Mouse (Mus musculus): ENCODE measurements around the gene Ryr3. TPM values are rescaled to one million over a fixed set of nuclear protein-coding genes. Genes with fewer than 3 reads are reported as not detected.

Ryr3 gene
- polyA plus RNA-seq, 1 experiment from 2014 or later = 14.1 TPM

DNA sequence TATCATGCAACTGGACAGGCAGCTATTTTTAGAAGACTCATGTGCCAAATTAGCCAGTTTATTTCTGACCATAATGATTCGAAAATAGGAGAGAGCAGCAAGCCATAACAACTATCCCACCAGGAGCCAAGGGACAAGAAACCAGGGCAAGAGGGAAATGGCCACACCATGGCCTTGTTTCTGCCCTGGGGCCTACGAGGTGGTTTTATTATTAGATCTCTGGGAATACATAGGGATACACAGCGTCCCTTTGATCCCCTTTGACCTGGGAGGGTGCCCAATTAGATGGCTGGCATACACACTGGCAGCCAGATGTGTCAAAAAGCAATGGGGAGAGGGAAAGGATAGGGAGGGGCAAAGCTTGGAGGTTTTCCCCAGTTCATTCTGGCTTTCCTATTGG is 563.1 kb downstream of the Ryr3 start:
- WGBS = 78% methylated on average over 3 of the region's 3 CpGs
- no peak overlapping the region for H3K4me2 ChIP-seq (ENCODE audit: low read depth, low read length)
- ATAC-seq (ENCODE audit: low read depth) = no peak

DNA sequence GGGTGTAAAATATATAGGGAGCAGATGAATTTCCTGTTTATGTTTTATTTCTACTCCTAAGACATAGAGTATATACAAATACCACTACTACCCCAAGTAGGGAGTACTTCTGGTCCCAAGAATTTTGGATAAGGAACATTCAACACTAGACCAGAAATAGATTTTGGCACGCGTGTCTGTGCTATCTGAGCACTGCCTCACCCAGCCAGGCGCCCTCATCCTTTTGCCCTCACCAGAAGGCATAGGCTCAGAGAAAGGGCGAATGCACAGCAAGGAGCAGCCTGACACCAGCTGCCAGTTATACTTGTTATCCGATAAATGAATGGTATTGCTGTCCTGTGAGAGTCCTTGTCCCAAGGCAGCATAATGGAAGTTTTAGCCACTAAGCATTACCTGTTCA is 579.7 kb downstream of the Ryr3 start:
- H3K27me3 ChIP-seq (ENCODE audit: control insufficient read depth, insufficient read depth, low read length) = no peaks in the 10 kb centered on the region
- H3K9ac ChIP-seq (replicated peaks; ENCODE audit: low read depth, low read length) = no peak overlapping the region
- 90% methylated on average over 5 of the region's 5 CpGs for WGBS
- no peak overlapping the region for H3K27ac ChIP-seq (ENCODE audit: low read depth, low read length)
- H3K36me3 ChIP-seq (ENCODE audit: control insufficient read depth, insufficient read depth, low read length) = no peaks in the 10 kb centered on the region
- ATAC-seq (ENCODE audit: low read depth) = no peak
- H3K4me3 ChIP-seq (ENCODE audit: low read depth, low read length) = no peak overlapping the region
- no peaks in the 10 kb centered on the region for H3K9me3 ChIP-seq (ENCODE audit: control insufficient read depth, low read length)
- H3K4me1 ChIP-seq (ENCODE audit: control insufficient read depth, insufficient read depth, low read length) = no peaks in the 10 kb centered on the region
- H3K4me2 ChIP-seq (ENCODE audit: low read depth, low read length) = no peak overlapping the region

More for the DNA sequence above, 563.1 kb downstream of the Ryr3 start:
- H3K27ac ChIP-seq (ENCODE audit: low read depth, low read length) = no peak overlapping the region
- no peaks in the 10 kb centered on the region for H3K4me1 ChIP-seq (ENCODE audit: control insufficient read depth, insufficient read depth, low read length)
- no peak overlapping the region for H3K4me3 ChIP-seq (ENCODE audit: low read depth, low read length)
- no peaks in the 10 kb centered on the region for H3K36me3 ChIP-seq (ENCODE audit: control insufficient read depth, insufficient read depth, low read length)
- H3K27me3 ChIP-seq (ENCODE audit: control insufficient read depth, insufficient read depth, low read length) = no peaks in the 10 kb centered on the region
- no peaks in the 10 kb centered on the region for H3K9me3 ChIP-seq (ENCODE audit: control insufficient read depth, low read length)
- H3K9ac ChIP-seq (replicated peaks; ENCODE audit: low read depth, low read length) = no peak overlapping the region

DNA sequence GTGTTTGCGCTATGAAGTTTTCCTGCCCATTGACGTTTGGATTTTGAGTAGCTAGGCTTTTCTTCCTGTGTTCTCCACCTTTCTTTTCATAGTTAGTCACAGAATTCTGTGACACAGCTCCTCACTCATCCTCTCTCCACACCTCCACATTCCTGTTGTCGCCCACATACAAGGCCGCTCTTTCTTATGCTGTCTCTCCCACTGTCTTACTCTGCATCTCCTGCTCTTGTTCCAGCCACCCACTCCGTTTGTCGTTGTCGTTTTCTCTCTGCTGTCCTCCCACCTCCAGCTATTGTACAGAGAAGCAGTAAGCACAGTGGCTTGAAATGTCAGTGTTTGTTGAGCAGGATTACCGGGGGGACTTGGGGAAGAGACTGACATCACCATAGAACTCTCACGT is 584.4 kb downstream of the Ryr3 start:
- Histone ChIP-seq H3K4me2 (ENCODE audit: low read depth, low read length) (no peak overlapping the region), H3K9me3 (ENCODE audit: control insufficient read depth, low read length) (no peaks in the 10 kb centered on the region), H3K9ac (replicated peaks; ENCODE audit: low read depth, low read length) (no peak overlapping the region), H3K4me1 (ENCODE audit: control insufficient read depth, insufficient read depth, low read length) (no peaks in the 10 kb centered on the region), H3K27me3 (ENCODE audit: control insufficient read depth, insufficient read depth, low read length) (no peaks in the 10 kb centered on the region), H3K4me3 (ENCODE audit: low read depth, low read length) (no peak overlapping the region), H3K36me3 (ENCODE audit: control insufficient read depth, insufficient read depth, low read length) (no peaks in the 10 kb centered on the region), H3K27ac (ENCODE audit: low read depth, low read length) (no peak overlapping the region)
- WGBS = 93% methylated on average over 9 of the region's 9 CpGs
- ATAC-seq (ENCODE audit: low read depth) = no peak

DNA sequence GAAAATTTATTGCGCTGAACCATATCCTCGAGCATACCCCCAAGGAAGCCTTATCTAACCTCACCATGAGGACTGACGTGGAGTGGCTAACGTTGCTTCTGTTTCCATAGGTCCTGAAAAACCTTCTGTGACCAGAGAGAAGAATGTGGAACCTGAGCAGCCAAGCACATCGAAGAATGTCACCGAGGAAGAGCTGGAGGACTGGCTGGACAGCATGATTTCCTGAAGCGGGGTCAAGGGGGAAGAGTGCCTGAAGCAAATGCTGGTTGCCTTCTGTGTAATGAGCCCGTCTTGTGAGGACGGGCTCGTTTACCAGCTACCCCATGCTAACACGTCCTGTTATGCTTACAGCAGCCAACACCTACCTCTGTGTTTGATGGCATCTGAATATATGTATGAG is 586.2 kb downstream of the Ryr3 start:
- Histone ChIP-seq H3K9me3 (ENCODE audit: control insufficient read depth, low read length) (no peaks in the 10 kb centered on the region), H3K27ac (ENCODE audit: low read depth, low read length) (no peak overlapping the region), H3K4me3 (ENCODE audit: low read depth, low read length) (no peak overlapping the region), H3K9ac (replicated peaks; ENCODE audit: low read depth, low read length) (no peak overlapping the region), H3K4me1 (ENCODE audit: control insufficient read depth, insufficient read depth, low read length) (no peaks in the 10 kb centered on the region), H3K4me2 (ENCODE audit: low read depth, low read length) (no peak overlapping the region), H3K36me3 (ENCODE audit: control insufficient read depth, insufficient read depth, low read length) (no peaks in the 10 kb centered on the region), H3K27me3 (ENCODE audit: control insufficient read depth, insufficient read depth, low read length) (no peaks in the 10 kb centered on the region)
- ATAC-seq (ENCODE audit: low read depth) = no peak
- 89% methylated on average over 11 of the region's 11 CpGs for WGBS

DNA sequence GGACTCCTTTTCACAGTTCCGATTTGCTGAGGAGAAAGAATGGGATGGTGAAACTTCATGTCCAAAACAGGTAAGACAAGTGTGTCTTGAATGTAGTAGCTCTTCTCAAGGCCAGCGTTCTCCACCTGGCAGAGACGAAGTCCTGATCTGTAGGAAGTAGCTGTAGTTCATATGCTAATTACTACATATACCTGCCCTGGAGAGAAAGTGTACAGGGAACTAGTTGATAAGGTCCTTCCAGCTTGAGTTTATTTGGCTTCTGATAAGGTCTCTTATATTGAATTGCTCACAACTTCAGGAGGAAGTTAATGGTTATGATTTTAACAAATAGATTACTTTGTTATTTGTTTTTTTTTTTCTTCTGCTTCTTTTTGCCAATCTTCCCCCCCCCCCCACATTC is 591.7 kb downstream of the Ryr3 start:
- Histone ChIP-seq H3K9ac (replicated peaks; ENCODE audit: low read depth, low read length) (no peak overlapping the region), H3K9me3 (ENCODE audit: control insufficient read depth, low read length) (no peaks in the 10 kb centered on the region), H3K27me3 (ENCODE audit: control insufficient read depth, insufficient read depth, low read length) (no peaks in the 10 kb centered on the region), H3K4me3 (ENCODE audit: low read depth, low read length) (no peak overlapping the region), H3K4me1 (ENCODE audit: control insufficient read depth, insufficient read depth, low read length) (no peaks in the 10 kb centered on the region), H3K27ac (ENCODE audit: low read depth, low read length) (no peak overlapping the region), H3K36me3 (ENCODE audit: control insufficient read depth, insufficient read depth, low read length) (no peaks in the 10 kb centered on the region), H3K4me2 (ENCODE audit: low read depth, low read length) (no peak overlapping the region)
- 96% methylated on average over 3 of the region's 3 CpGs for WGBS
- ATAC-seq (ENCODE audit: low read depth) = no peak

DNA sequence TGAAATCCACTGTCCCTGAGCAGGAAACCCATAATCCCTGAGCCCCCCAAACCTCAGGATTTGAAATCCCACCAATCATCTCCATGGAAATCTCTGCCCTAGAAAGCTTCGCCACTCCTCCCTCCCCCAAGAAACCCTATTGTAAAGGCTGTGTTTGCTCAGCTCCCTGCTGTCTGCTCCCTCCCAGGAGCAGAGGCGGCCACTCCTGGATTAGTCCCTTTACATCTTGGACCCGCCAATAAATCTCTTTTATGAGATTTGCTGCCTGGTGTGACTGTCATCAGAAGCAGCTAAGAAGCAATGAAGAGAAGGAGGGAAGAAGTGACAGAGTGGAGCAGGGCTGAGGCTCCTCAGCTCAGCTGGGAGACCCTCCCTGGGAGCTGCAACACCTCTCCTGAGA is 599.7 kb downstream of the Ryr3 start:
- Histone ChIP-seq H3K4me1 (ENCODE audit: control insufficient read depth, insufficient read depth, low read length) (no peaks in the 10 kb centered on the region), H3K36me3 (ENCODE audit: control insufficient read depth, insufficient read depth, low read length) (no peaks in the 10 kb centered on the region), H3K4me3 (ENCODE audit: low read depth, low read length) (no peak overlapping the region), H3K9me3 (ENCODE audit: control insufficient read depth, low read length) (no peaks in the 10 kb centered on the region), H3K27ac (ENCODE audit: low read depth, low read length) (no peak overlapping the region), H3K9ac (replicated peaks; ENCODE audit: low read depth, low read length) (no peak overlapping the region), H3K27me3 (ENCODE audit: control insufficient read depth, insufficient read depth, low read length) (no peaks in the 10 kb centered on the region), H3K4me2 (ENCODE audit: low read depth, low read length) (no peak overlapping the region)
- 11% methylated on average over 3 of the region's 3 CpGs for WGBS
- ATAC-seq (ENCODE audit: low read depth) = peak; percentile 41; the same call in 1 of the 2 replicates

DNA sequence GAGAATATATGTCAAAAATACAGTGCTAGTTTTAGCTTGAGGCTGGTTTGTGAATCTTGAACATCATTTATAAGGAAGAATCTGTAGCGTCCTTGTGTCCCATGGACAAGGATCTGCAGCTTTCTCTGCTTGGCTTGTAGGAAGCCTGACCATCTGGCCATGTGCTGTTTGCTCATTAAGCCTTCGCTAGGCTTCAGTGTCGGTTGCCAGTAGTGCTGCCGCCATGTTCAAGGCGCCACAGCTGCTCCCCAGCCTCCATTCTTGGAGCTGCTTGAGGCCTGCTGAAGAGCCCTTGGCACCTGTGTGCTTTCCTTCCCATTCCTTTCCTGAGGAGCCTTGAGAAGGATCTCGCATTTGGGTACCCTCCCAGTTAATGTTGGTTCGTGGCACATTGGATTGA is 602.5 kb downstream of the Ryr3 start:
- Histone ChIP-seq H3K4me3 (ENCODE audit: low read depth, low read length) (no peak overlapping the region), H3K9ac (replicated peaks; ENCODE audit: low read depth, low read length) (no peak overlapping the region), H3K4me2 (ENCODE audit: low read depth, low read length) (no peak overlapping the region), H3K27ac (ENCODE audit: low read depth, low read length) (no peak overlapping the region), H3K9me3 (ENCODE audit: control insufficient read depth, low read length) (no peaks in the 10 kb centered on the region), H3K4me1 (ENCODE audit: control insufficient read depth, insufficient read depth, low read length) (no peaks in the 10 kb centered on the region), H3K27me3 (ENCODE audit: control insufficient read depth, insufficient read depth, low read length) (no peaks in the 10 kb centered on the region), H3K36me3 (ENCODE audit: control insufficient read depth, insufficient read depth, low read length) (no peaks in the 10 kb centered on the region)
- no peak for ATAC-seq (ENCODE audit: low read depth)
- WGBS = 85% methylated on average over 7 of the region's 7 CpGs

DNA sequence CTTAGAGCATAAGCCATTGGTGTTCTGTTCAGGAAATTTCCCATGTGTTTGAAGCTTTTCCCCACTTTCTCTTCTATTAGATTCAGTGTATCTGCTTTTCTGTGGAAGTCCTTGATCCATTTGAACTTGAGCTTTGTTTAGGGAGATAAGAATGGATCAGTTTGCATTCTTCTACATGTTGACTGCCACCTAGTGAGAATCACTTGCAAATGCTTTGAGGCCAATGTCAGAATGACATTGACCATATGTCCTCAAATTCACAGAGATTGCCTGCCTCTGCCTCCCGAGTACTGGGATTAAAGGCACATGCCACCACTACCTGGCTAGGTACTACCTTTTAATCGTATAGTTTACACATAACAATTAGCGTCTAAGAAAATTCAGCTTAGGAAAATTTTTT is 604.3 kb downstream of the Ryr3 start:
- no peaks in the 10 kb centered on the region for H3K27me3 ChIP-seq (ENCODE audit: control insufficient read depth, insufficient read depth, low read length)
- no peak overlapping the region for H3K27ac ChIP-seq (ENCODE audit: low read depth, low read length)
- no peak overlapping the region for H3K4me3 ChIP-seq (ENCODE audit: low read depth, low read length)
- no peak overlapping the region for H3K9ac ChIP-seq (replicated peaks; ENCODE audit: low read depth, low read length)
- H3K36me3 ChIP-seq (ENCODE audit: control insufficient read depth, insufficient read depth, low read length) = no peaks in the 10 kb centered on the region
- no peak for ATAC-seq (ENCODE audit: low read depth)
- no peaks in the 10 kb centered on the region for H3K9me3 ChIP-seq (ENCODE audit: control insufficient read depth, low read length)
- no peak overlapping the region for H3K4me2 ChIP-seq (ENCODE audit: low read depth, low read length)
- H3K4me1 ChIP-seq (ENCODE audit: control insufficient read depth, insufficient read depth, low read length) = no peaks in the 10 kb centered on the region
- WGBS = 83% methylated on average over 3 of the region's 3 CpGs

DNA sequence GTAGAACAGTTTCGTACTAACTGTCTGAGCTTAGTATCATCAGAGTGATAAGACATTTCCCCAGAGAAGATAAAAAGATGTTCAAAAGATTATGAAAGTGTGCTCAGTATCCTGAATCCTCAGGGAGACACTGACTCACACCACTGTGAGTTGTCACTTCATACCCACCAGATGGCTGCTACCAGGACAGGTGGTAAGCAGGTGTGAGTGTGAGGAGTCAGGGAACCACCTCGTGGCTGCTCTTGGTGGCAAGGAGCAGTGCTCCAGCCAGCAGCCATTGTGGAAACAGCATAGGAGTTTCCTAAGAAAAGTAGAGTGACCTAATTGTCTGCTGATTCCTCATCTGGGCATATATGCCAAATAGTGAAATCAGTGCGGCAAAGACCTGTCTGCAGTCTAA is 610.4 kb downstream of the Ryr3 start:
- WGBS = 91% methylated on average over 3 of the region's 3 CpGs

DNA sequence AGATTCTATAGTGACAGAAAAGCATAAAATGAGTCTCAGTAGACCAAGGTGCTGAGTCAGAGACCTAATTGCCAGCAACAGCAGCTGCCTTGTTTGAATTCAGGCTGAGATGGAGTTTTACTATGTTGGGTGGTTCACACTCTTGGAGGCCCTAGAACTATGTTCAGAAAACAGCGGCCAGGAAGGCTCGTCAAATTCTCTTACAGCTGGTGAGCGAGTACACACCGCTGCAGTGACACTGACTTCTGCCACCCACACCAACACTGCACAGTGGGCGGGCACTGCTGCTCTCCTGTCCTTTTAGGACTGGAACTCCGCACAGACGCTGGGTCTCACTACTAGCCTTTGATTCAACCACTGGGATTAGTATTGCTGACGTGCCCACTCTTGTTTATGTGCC is 614.4 kb downstream of the Ryr3 start:
- H3K27me3 ChIP-seq (ENCODE audit: control insufficient read depth, insufficient read depth, low read length) = no peaks in the 10 kb centered on the region
- H3K9ac ChIP-seq (replicated peaks; ENCODE audit: low read depth, low read length) = no peak overlapping the region
- H3K4me3 ChIP-seq (ENCODE audit: low read depth, low read length) = no peak overlapping the region
- ATAC-seq (ENCODE audit: low read depth) = peak; percentile 28; the same call in 1 of the 2 replicates
- 68% methylated on average over 8 of the region's 8 CpGs for WGBS
- H3K4me1 ChIP-seq (ENCODE audit: control insufficient read depth, insufficient read depth, low read length) = no peaks in the 10 kb centered on the region
- H3K9me3 ChIP-seq (ENCODE audit: control insufficient read depth, low read length) = no peaks in the 10 kb centered on the region
- H3K36me3 ChIP-seq (ENCODE audit: control insufficient read depth, insufficient read depth, low read length) = no peaks in the 10 kb centered on the region
- no peak overlapping the region for H3K27ac ChIP-seq (ENCODE audit: low read depth, low read length)
- no peak overlapping the region for H3K4me2 ChIP-seq (ENCODE audit: low read depth, low read length)

More for the DNA sequence above, 610.4 kb downstream of the Ryr3 start:
- no peak for ATAC-seq (ENCODE audit: low read depth)
- Histone ChIP-seq H3K4me3 (ENCODE audit: low read depth, low read length) (no peak overlapping the region), H3K9ac (replicated peaks; ENCODE audit: low read depth, low read length) (no peak overlapping the region), H3K27ac (ENCODE audit: low read depth, low read length) (no peak overlapping the region), H3K27me3 (ENCODE audit: control insufficient read depth, insufficient read depth, low read length) (no peaks in the 10 kb centered on the region), H3K36me3 (ENCODE audit: control insufficient read depth, insufficient read depth, low read length) (no peaks in the 10 kb centered on the region), H3K4me1 (ENCODE audit: control insufficient read depth, insufficient read depth, low read length) (no peaks in the 10 kb centered on the region), H3K4me2 (ENCODE audit: low read depth, low read length) (no peak overlapping the region), H3K9me3 (ENCODE audit: control insufficient read depth, low read length) (no peaks in the 10 kb centered on the region)
